10 mouse cellular contexts compared by ENCODE assay signal in genomic region chr17:39832900-39833299, GRCm38 (mm10).
"Had no signal": no experiment of that assay in that cellular context is flagged by ENCODE, and none has a peak within 500 bp of the region (broad histone marks: within the 10 kb centered on the region; RNA-seq: fewer than 3 reads in every experiment).

No protein-coding gene starts in this region.

- DNase-seq: kidney, adult 2 months; kidney, postnatal 25 days; layer of hippocampus, adult 9-11 months; liver; lung, adult 18-20 months; lung, postnatal 10 days; lung, postnatal 36 days; retina, postnatal 1 day; thymus, adult 2 months; thymus, postnatal 25 days had no signal
